Mouse (Mus musculus) splenic B cell, adult 2 months (primary cell): ENCODE measurements around the gene Prdm16.

ENCODE experiments used
- DNase-seq: peaks from one replicate; pipeline ENCODE4 v3.0.0-alpha.2; 2011; ENCODE audit warnings: low read depth, low spot score
- H3K27me3 ChIP-seq: 2 replicates; pipeline ENCODE4 v1.6.1; 2012; ENCODE audit warnings: mild to moderate bottlenecking, low read length, moderate library complexity, mixed read lengths; ENCODE audit not compliant: control insufficient read depth, poor library complexity, insufficient read depth, severe bottlenecking
- H3K36me3 ChIP-seq: 2 replicates; pipeline ENCODE4 v1.6.1; 2012; ENCODE audit warnings: mild to moderate bottlenecking, low read length, moderate library complexity, mixed read lengths; ENCODE audit not compliant: control insufficient read depth, poor library complexity, insufficient read depth, severe bottlenecking

The Prdm16 gene

GRCm38 (mm10) chr4:154568798-154569197, 67.9 kb downstream of the Prdm16 start:
- DNase-seq: no peak
- H3K36me3 ChIP-seq: no peaks in the 10 kb centered on the region
- no peaks in the 10 kb centered on the region for H3K27me3 ChIP-seq

DNA sequence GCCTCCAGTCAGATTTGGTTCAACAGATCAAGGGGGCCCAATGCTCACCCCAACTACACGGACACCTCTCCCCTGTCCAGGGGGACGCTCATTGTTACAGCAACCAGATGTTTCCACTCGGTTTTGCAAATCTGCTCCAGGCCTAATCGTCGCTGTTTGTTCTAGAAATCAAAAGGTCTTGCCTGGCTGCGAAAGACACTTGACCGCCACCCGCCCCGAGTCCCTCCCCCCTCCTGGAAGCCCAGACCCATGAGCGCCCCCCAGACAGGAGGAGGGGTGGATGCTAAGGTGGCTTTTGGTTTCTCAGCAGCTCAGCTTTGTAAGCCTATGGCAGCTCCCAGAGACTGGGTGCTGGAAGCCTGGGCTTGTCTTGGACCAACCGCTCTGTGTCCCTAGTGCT, 68.7 kb downstream of the Prdm16 start:
- no peaks in the 10 kb centered on the region for H3K36me3 ChIP-seq
- no peaks in the 10 kb centered on the region for H3K27me3 ChIP-seq
- DNase-seq: no peak

- Histone ChIP-seq H3K27me3 (no peaks in the 10 kb centered on the region), H3K36me3 (no peaks in the 10 kb centered on the region)
- no peak for DNase-seq
Measured at GRCm38 (mm10) chr4:154563201-154563600, 73.5 kb downstream of the Prdm16 start.

DNA sequence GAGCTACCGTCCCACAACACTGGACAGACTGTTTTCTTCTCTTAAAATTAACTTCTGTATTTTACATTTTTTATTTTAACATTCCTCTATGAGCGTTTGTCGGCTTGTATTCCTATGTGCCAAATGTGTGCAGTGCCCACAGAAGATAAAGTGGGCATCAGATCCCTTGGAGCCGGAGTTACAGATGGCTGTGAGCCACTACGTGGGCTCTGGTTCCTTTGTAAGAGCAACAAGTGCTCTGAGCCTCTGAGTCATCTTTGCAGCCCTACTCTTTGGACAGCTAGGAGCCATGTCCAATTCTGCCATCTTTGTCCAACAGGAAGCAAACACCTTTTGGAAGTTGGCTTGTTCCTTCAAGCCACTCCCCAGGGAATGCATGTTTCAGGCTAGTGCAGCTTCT, 78.6 kb downstream of the Prdm16 start:
- no peak for DNase-seq
- no peaks in the 10 kb centered on the region for H3K36me3 ChIP-seq
- H3K27me3 ChIP-seq: no peaks in the 10 kb centered on the region

- Histone ChIP-seq H3K27me3 (no peaks in the 10 kb centered on the region), H3K36me3 (no peaks in the 10 kb centered on the region)
- no peak for DNase-seq
Measured at GRCm38 (mm10) chr4:154557168-154557567, 79.5 kb downstream of the Prdm16 start.

DNA sequence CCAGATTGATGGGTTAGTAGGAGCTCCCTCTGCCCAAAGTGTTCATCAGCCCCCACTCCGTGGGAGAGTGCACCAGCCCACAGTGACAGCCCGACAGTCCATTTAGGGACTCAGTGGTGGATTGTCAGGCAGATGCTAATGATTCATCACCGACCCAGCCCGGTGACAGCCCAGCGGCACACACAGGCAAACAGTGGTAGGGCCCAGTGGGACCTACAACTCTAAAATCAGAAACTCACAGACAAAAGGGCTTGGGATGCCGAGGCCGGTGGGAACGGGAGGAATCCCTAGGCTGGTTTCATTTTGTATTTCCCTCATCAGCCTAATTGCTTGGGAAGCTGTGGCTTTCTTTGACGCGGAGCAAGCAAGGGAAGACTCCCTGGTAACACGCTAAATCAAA, 80.3 kb downstream of the Prdm16 start:
- DNase-seq: no peak
- Histone ChIP-seq H3K36me3 (no peaks in the 10 kb centered on the region), H3K27me3 (no peaks in the 10 kb centered on the region)

GRCm38 (mm10) chr4:154549961-154550393, 86.7 kb downstream of the Prdm16 start:
- Histone ChIP-seq H3K27me3 (no peaks in the 10 kb centered on the region), H3K36me3 (no peaks in the 10 kb centered on the region)
- DNase-seq: no peak

DNA sequence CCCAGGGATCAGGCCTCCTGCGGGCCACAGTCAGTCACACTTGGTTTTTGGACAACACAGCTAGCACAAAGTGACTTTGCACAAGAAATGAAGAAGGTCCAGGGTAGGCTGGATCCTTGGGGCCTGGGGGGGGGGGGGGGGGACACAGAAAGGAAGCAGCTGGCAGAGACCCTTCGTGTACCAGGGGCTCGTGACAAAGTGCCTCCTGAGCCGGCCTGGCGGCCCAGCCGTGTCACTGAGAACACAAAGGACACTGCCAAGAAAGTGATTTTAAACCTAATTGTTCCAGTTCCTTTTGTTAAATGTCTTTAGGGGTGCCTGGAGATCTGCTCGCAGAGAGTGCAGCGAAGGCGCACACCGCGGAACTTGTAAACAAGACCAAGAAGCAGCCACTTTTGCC, 87.2 kb downstream of the Prdm16 start:
- DNase-seq: no peak
- no peaks in the 10 kb centered on the region for H3K27me3 ChIP-seq
- H3K36me3 ChIP-seq: no peaks in the 10 kb centered on the region

DNA sequence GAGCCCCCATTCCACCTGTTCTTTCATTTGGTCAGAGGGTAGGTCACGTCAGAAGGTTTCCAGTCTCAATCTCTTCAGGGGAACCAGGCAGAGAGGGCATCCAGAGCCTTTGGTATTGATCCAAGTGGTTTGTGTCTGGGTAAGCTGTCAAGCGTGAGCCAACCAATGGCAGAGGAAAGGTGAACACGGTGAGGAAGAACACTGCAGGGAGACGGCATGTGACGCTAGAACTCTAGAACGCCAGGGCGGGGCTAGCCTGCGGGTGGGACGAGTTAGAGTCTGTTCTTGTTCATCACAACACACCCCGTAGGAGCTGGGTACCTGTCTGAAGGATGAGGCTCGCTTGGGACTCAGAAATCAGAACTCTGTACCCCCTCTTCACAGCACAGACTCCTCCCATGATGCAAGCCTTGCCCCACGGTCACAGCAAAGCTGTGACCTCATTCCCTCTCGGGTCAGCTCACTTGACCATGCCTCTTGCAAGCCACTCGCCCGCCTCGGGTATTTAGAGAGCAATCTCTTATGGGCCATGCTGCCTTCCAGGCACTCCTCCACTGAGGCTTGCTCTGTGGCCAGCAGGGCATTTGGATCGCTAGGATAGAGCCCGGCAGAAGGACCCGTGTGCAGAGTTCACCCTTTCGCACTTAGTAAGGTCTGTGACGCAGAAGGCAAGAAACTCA, 89.4 kb downstream of the Prdm16 start:
- no peak for DNase-seq
- Histone ChIP-seq H3K36me3 (no peaks in the 10 kb centered on the region), H3K27me3 (no peaks in the 10 kb centered on the region)

DNA sequence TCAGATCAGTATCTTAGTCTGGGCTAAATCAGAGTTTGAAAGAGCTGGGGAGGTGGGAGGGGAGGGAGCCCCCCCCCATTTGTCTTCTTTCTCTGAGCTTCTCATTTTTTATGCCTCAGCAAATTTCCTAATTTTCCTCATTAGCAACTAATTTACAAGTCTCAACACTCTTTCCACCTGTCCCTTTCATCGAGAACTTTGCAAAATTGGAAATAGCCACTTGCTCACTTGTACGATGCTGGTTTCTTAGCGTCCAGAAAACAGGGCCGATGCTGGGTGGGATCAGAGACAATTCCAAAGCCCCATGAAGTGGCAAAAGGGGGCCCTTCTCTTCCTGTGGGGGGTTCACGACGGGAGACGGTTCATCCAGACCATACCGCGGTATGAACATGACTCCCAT, 91.4 kb downstream of the Prdm16 start:
- no peaks in the 10 kb centered on the region for H3K27me3 ChIP-seq
- DNase-seq: no peak

GRCm38 (mm10) chr4:154543921-154544320, 92.8 kb downstream of the Prdm16 start:
- no peak for DNase-seq
- Histone ChIP-seq H3K36me3 (no peaks in the 10 kb centered on the region), H3K27me3 (no peaks in the 10 kb centered on the region)

More for the DNA sequence above, 91.4 kb downstream of the Prdm16 start:
- no peaks in the 10 kb centered on the region for H3K36me3 ChIP-seq

- Histone ChIP-seq H3K27me3 (no peaks in the 10 kb centered on the region), H3K36me3 (no peaks in the 10 kb centered on the region)
- no peak for DNase-seq
Measured at GRCm38 (mm10) chr4:154543128-154543527, 93.5 kb downstream of the Prdm16 start.

GRCm38 (mm10) chr4:154542568-154542967, 94.1 kb downstream of the Prdm16 start:
- no peaks in the 10 kb centered on the region for H3K36me3 ChIP-seq
- no peaks in the 10 kb centered on the region for H3K27me3 ChIP-seq
- no peak for DNase-seq

- H3K36me3 ChIP-seq: no peaks in the 10 kb centered on the region
- DNase-seq: no peak
- no peaks in the 10 kb centered on the region for H3K27me3 ChIP-seq
Measured at GRCm38 (mm10) chr4:154541632-154542276, 94.9 kb downstream of the Prdm16 start.

- H3K27me3 ChIP-seq: no peaks in the 10 kb centered on the region
- no peaks in the 10 kb centered on the region for H3K36me3 ChIP-seq
- DNase-seq: no peak
Measured at GRCm38 (mm10) chr4:154540671-154541070, 96.0 kb downstream of the Prdm16 start.

DNA sequence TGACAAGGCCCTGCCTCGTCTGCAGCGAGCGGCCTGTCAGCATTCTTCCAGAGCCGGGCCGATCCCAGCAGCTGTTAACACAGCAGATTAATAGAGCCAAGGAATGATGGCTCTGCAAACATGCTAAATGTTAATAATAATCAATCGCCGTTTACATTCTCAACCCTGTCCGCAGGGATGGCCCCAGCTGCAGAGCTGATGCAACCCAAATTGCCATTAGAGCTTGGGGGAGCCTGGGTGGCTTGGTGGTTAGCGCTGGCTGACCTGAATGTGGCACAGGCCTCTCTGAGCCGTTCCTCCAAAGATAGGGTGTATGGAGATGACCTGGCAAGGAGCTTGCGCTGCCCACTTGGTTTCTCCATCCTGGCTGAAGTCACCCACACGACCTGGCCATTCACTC, 97.0 kb downstream of the Prdm16 start:
- DNase-seq: no peak
- Histone ChIP-seq H3K27me3 (no peaks in the 10 kb centered on the region), H3K36me3 (no peaks in the 10 kb centered on the region)
